11 mouse cellular contexts compared by ENCODE assay signal in the genomic region with DNA sequence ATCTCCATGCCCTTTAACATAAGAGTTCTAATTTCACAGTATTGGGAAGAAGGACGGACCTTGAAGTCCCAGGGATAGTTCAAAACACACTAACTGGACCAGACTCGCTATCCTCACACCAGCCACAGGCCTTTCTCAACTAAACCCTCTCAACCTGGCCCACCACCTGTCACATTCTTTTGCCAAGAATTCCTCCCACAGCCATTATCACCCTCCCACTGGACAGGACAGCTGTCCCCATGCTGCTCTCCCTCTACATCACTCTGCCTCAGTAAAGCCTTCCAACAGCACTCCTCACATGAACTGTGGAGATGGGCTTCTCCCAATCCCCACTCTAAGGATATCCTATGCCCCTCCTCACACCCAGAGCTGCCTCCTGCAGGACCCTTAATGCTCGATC. TPM values are rescaled to one million over a fixed set of nuclear protein-coding genes. Genes with fewer than 3 reads are reported as not detected.
DNase-seq lines count a peak whose midpoint lies in the region; ATAC-seq and TF ChIP-seq lines count a peak whose summit lies in the region.
"Had no signal": no experiment of that assay in that cellular context is flagged by ENCODE, and none has a peak within 500 bp of the region (broad histone marks: within the 10 kb centered on the region; RNA-seq: fewer than 3 reads in every experiment).

No protein-coding gene starts in this region.

- TF ChIP-seq POLR2A in limb, embryonic 14.5 days (IDR thresholded peaks at IDR 0.05; ENCODE audit: borderline replicate concordance, extremely low read depth, insufficient read depth, insufficient read length), result no peak

- H3K4me2 ChIP-seq in liver, embryonic 12.5 days, result no peak overlapping the region; the same call in 1 of the 2 replicates
- no peak overlapping the region for H3K4me2 ChIP-seq in liver, embryonic 11.5 days
- no peak overlapping the region for H3K4me2 ChIP-seq in limb, embryonic 14.5 days (replicated peaks; ENCODE audit: low read depth, low read length, severe bottlenecking)

- peaks cover 50% of the 10 kb centered on the region for H3K4me1 ChIP-seq in liver, embryonic 12.5 days
- H3K4me1 ChIP-seq in liver, embryonic 11.5 days (replicated peaks; ENCODE audit: control insufficient read depth, insufficient read depth, low read length), result peaks cover 29% of the 10 kb centered on the region
- H3K4me1 ChIP-seq in limb, embryonic 14.5 days (ENCODE audit: control insufficient read depth, insufficient read depth, low read length), result peaks cover 27% of the 10 kb centered on the region

- H3K4me3 ChIP-seq in liver, embryonic 12.5 days, result no peak overlapping the region
- no peak overlapping the region for H3K4me3 ChIP-seq in liver, embryonic 11.5 days (ENCODE audit: low read depth, low read length)
- H3K4me3 ChIP-seq in limb, embryonic 14.5 days (replicated peaks; ENCODE audit: low read length), result no peak overlapping the region

- no peaks in the 10 kb centered on the region for H3K27me3 ChIP-seq in liver, embryonic 12.5 days (replicated peaks)
- H3K27me3 ChIP-seq in liver, embryonic 11.5 days (replicated peaks; ENCODE audit: control insufficient read depth, insufficient read depth, low read length), result no peaks in the 10 kb centered on the region
- no peaks in the 10 kb centered on the region for H3K27me3 ChIP-seq in limb, embryonic 14.5 days (ENCODE audit: control insufficient read depth, insufficient read depth, low read length)

- no peak for DNase-seq in liver, embryonic 11.5 days (ENCODE audit: low spot score)
- DNase-seq in cerebellum, adult 11-12 months, result peak; percentile 88
- peak; percentile 92 for DNase-seq in cerebellum, postnatal 10 days
- DNase-seq in limb, embryonic 14.5 days (ENCODE audit: low spot score), result no peak
- no peak for DNase-seq in thymus, adult 18-20 months
- DNase-seq in c-Kit-positive CD71-positive TER-119-positive erythroid progenitor cells, embryonic 14.5 days (ENCODE audit: low spot score), result no peak
- DNase-seq: embryo, embryonic 11 days; heart, postnatal 10 days; lung, postnatal 36 days had no signal

- no peak overlapping the region for H3K9ac ChIP-seq in liver, embryonic 12.5 days
- no peak overlapping the region for H3K9ac ChIP-seq in liver, embryonic 11.5 days (ENCODE audit: low read depth, low read length)
- H3K9ac ChIP-seq in limb, embryonic 14.5 days (ENCODE audit: low read depth, low read length, severe bottlenecking), result peak overlapping the region; percentile 9; the same call in 1 of the 2 replicates

- no peaks in the 10 kb centered on the region for H3K9me3 ChIP-seq in liver, embryonic 12.5 days (replicated peaks)
- H3K9me3 ChIP-seq in liver, embryonic 11.5 days (ENCODE audit: control insufficient read depth, low read length), result no peaks in the 10 kb centered on the region
- H3K9me3 ChIP-seq in limb, embryonic 14.5 days (ENCODE audit: control insufficient read depth, low read length), result no peaks in the 10 kb centered on the region

- no peak for ATAC-seq in liver, embryonic 12.5 days
- ATAC-seq in liver, embryonic 11.5 days (replicated peaks; ENCODE audit: low FRiP score), result no peak
- 0 out of 2 replicates have a peak, but pooled peaks have one; percentile 5 for ATAC-seq in limb, embryonic 14.5 days (ENCODE audit: low FRiP score, low read depth)
- ATAC-seq: intestine, postnatal 0 days had no signal

- H3K27ac ChIP-seq in liver, embryonic 12.5 days, result peak overlapping the region; percentile 4; the same call in 1 of the 2 replicates
- H3K27ac ChIP-seq in liver, embryonic 11.5 days (ENCODE audit: low read depth, low read length), result no peak overlapping the region
- 0 out of 2 replicates have a peak overlapping the region, but pooled peaks have one; percentile 1 for H3K27ac ChIP-seq in limb, embryonic 14.5 days (replicated peaks; ENCODE audit: low read depth, low read length)

- peaks cover 61% of the 10 kb centered on the region for H3K36me3 ChIP-seq in liver, embryonic 12.5 days
- H3K36me3 ChIP-seq in liver, embryonic 11.5 days (ENCODE audit: control insufficient read depth, insufficient read depth, low read length), result peaks cover 20% of the 10 kb centered on the region; the same call in 1 of the 2 replicates
- peaks cover 34% of the 10 kb centered on the region for H3K36me3 ChIP-seq in limb, embryonic 14.5 days (ENCODE audit: control insufficient read depth, insufficient read depth, low read length)

- WGBS in liver, embryonic 12.5 days (ENCODE audit: insufficient replicate concordance), result 88% methylated on average over 3 of the region's 3 CpGs
- WGBS in liver, embryonic 11.5 days, result 85% methylated on average over 3 of the region's 3 CpGs
- 76% methylated on average over 3 of the region's 3 CpGs for WGBS in limb, embryonic 14.5 days

RNA-seq across cellular contexts. Expression of a gene that starts 4.1 kb away (rescaled TPM):
- polyA plus RNA-seq in liver, embryonic 12.5 days (2016; fragmentation: Nextera tagmentation; extraction: Ambion mirVana), result 27.0 and 27.4 TPM in 2 replicates
- 12.6 and 14.0 TPM in 2 replicates for polyA plus RNA-seq in liver, embryonic 11.5 days (2014; fragmentation: Nextera tagmentation; extraction: Ambion mirVana)
- 38.3 and 41.8 TPM in 2 replicates for polyA plus RNA-seq in limb, embryonic 14.5 days (2012; rRNA removed)
- polyA plus RNA-seq in limb, embryonic 14.5 days (2014; fragmentation: Nextera tagmentation; extraction: Ambion mirVana), result 9.3 and 9.4 TPM in 2 replicates

RNA-seq across cellular contexts. Expression of a gene that starts 6.9 kb away (rescaled TPM):
- polyA plus RNA-seq in liver, embryonic 12.5 days (2016; fragmentation: Nextera tagmentation; extraction: Ambion mirVana), result 1.0 and 1.3 TPM in 2 replicates
- 1.9 and 2.4 TPM in 2 replicates for polyA plus RNA-seq in liver, embryonic 11.5 days (2014; fragmentation: Nextera tagmentation; extraction: Ambion mirVana)
- polyA plus RNA-seq in limb, embryonic 14.5 days (2012; rRNA removed), result 6.7 and 8.0 TPM in 2 replicates
- polyA plus RNA-seq in limb, embryonic 14.5 days (2014; fragmentation: Nextera tagmentation; extraction: Ambion mirVana), result 3.8 and 3.9 TPM in 2 replicates

RNA-seq across cellular contexts. Expression of a gene that starts 14.0 kb away (rescaled TPM):
- 0.29 TPM in 1 of 2 replicates, not detected in the other for polyA plus RNA-seq in liver, embryonic 12.5 days (2016; fragmentation: Nextera tagmentation; extraction: Ambion mirVana)
- 0.25 TPM in 1 of 2 replicates, not detected in the other for polyA plus RNA-seq in liver, embryonic 11.5 days (2014; fragmentation: Nextera tagmentation; extraction: Ambion mirVana)
- 0.09 TPM in 1 of 2 replicates, not detected in the other for polyA plus RNA-seq in limb, embryonic 14.5 days (2012; rRNA removed)
- polyA plus RNA-seq in limb, embryonic 14.5 days (2014; fragmentation: Nextera tagmentation; extraction: Ambion mirVana), result 0.21 and 0.30 TPM in 2 replicates
- polyA plus RNA-seq: intestine, postnatal 0 days had no signal

RNA-seq across cellular contexts. Expression of a gene that starts 18.7 kb away (rescaled TPM):
- 1.5 and 1.6 TPM in 2 replicates for polyA plus RNA-seq in liver, embryonic 12.5 days (2016; fragmentation: Nextera tagmentation; extraction: Ambion mirVana)
- polyA plus RNA-seq in liver, embryonic 11.5 days (2014; fragmentation: Nextera tagmentation; extraction: Ambion mirVana), result 1.0 and 1.8 TPM in 2 replicates
- polyA plus RNA-seq in limb, embryonic 14.5 days (2012; rRNA removed), result 0.48 and 0.59 TPM in 2 replicates
- 0.91 and 1.4 TPM in 2 replicates for polyA plus RNA-seq in limb, embryonic 14.5 days (2014; fragmentation: Nextera tagmentation; extraction: Ambion mirVana)

RNA-seq across cellular contexts. Expression of a gene that starts 37.9 kb away (rescaled TPM):
- 24.5 and 26.1 TPM in 2 replicates for polyA plus RNA-seq in liver, embryonic 12.5 days (2016; fragmentation: Nextera tagmentation; extraction: Ambion mirVana)
- polyA plus RNA-seq in liver, embryonic 11.5 days (2014; fragmentation: Nextera tagmentation; extraction: Ambion mirVana), result 25.2 and 25.6 TPM in 2 replicates
- polyA plus RNA-seq in limb, embryonic 14.5 days (2012; rRNA removed), result 20.6 and 21.2 TPM in 2 replicates
- 27.0 and 27.6 TPM in 2 replicates for polyA plus RNA-seq in limb, embryonic 14.5 days (2014; fragmentation: Nextera tagmentation; extraction: Ambion mirVana)

Comparison
In these comparisons a context has a peak if more than half of its experiments do, and no peak if none do; other contexts are left out.
1. DNase-seq: peak in cerebellum, adult 11-12 months (single experiment) and cerebellum, postnatal 10 days (2 of 2); none in liver, embryonic 11.5 days (single experiment), limb, embryonic 14.5 days (single experiment), thymus, adult 18-20 months (0 of 2) and c-Kit-positive CD71-positive TER-119-positive erythroid progenitor cells, embryonic 14.5 days (single experiment).